ENCODE assay signal across 8 mouse cellular contexts in genomic region chr6:40393213-40393612, GRCm38 (mm10). TPM values are rescaled to one million over a fixed set of nuclear protein-coding genes. Genes with fewer than 3 reads are reported as not detected.
DNase-seq lines count a peak whose midpoint lies in the region; ATAC-seq and TF ChIP-seq lines count a peak whose summit lies in the region.

No protein-coding gene starts in this region.

- no peak for TF ChIP-seq POLR2A in heart, adult 2 months (IDR thresholded peaks at IDR 0.05; ENCODE audit: insufficient read depth, low read depth, low read length)

- H3K27ac ChIP-seq in heart, adult 2 months: no peak overlapping the region
- no peak overlapping the region for H3K27ac ChIP-seq in limb, embryonic 11.5 days (replicated peaks; ENCODE audit: low read depth, low read length)
- no peak overlapping the region for H3K27ac ChIP-seq in midbrain, postnatal 0 days (ENCODE audit: low read depth, low read length)

- H3K4me1 ChIP-seq in heart, adult 2 months (ENCODE audit: control insufficient read depth, insufficient read depth, low read length): no peaks in the 10 kb centered on the region
- H3K4me1 ChIP-seq in limb, embryonic 11.5 days (ENCODE audit: control insufficient read depth, insufficient read depth, low read length): no peaks in the 10 kb centered on the region
- no peaks in the 10 kb centered on the region for H3K4me1 ChIP-seq in midbrain, postnatal 0 days (ENCODE audit: insufficient read depth, low read length)

- 37% methylated on average over 3 of the region's 3 CpGs for WGBS in heart, adult 2 months
- 44% methylated on average over 3 of the region's 3 CpGs for WGBS in limb, embryonic 11.5 days
- 6% methylated on average over 3 of the region's 3 CpGs for WGBS in midbrain, postnatal 0 days

- no peak overlapping the region for H3K4me3 ChIP-seq in heart, adult 2 months
- no peak overlapping the region for H3K4me3 ChIP-seq in limb, embryonic 11.5 days (ENCODE audit: low read depth, low read length)
- H3K4me3 ChIP-seq in midbrain, postnatal 0 days (ENCODE audit: low read depth, low read length): no peak overlapping the region

- DNase-seq in urinary bladder, adult 18-20 months (ENCODE audit: low spot score in 2 of 2): peak; percentile 15 to 20
- no peak for DNase-seq in urinary bladder, postnatal 10 days (ENCODE audit: low spot score)
- DNase-seq in embryo, embryonic 10.5 days (ENCODE audit: low spot score): peak; percentile 87
- peak; percentile 19 to 46 for DNase-seq in heart, adult 2 months
- DNase-seq in kidney, adult 8-10 months: peak; percentile 15 to 50
- DNase-seq in limb, embryonic 11.5 days (ENCODE audit: low spot score): peak; percentile 49
- peak; percentile 97 for DNase-seq in midbrain, postnatal 0 days (ENCODE audit: low spot score)
- peak; percentile 83 for DNase-seq in testis, postnatal 10 days (ENCODE audit: low spot score)

- no peak for ATAC-seq in limb, embryonic 11.5 days (ENCODE audit: insufficient number of reproducible peaks, low FRiP score, low TSS enrichment, low read depth)
- peak; percentile 98 for ATAC-seq in midbrain, postnatal 0 days (ENCODE audit: low FRiP score)

- H3K9ac ChIP-seq in heart, adult 2 months (ENCODE audit: low read depth, low read length): no peak overlapping the region
- H3K9ac ChIP-seq in limb, embryonic 11.5 days (ENCODE audit: low read length): no peak overlapping the region
- no peak overlapping the region for H3K9ac ChIP-seq in midbrain, postnatal 0 days (replicated peaks; ENCODE audit: low read length, poor library complexity, severe bottlenecking)

- no peaks in the 10 kb centered on the region for H3K79me2 ChIP-seq in heart, adult 2 months (replicated peaks; ENCODE audit: control insufficient read depth, insufficient read depth, low read length)

- H3K36me3 ChIP-seq in heart, adult 2 months (ENCODE audit: control insufficient read depth, insufficient read depth, low read length): no peaks in the 10 kb centered on the region
- no peaks in the 10 kb centered on the region for H3K36me3 ChIP-seq in limb, embryonic 11.5 days (ENCODE audit: control insufficient read depth, insufficient read depth, low read length)
- H3K36me3 ChIP-seq in midbrain, postnatal 0 days (ENCODE audit: insufficient read depth, low read length): 0 out of 2 replicates have a peak, but pooled peaks cover 10% of the 10 kb centered on the region

- no peak overlapping the region for H3K4me2 ChIP-seq in limb, embryonic 11.5 days (ENCODE audit: low read depth, severe bottlenecking)
- H3K4me2 ChIP-seq in midbrain, postnatal 0 days (ENCODE audit: low read depth, low read length, poor library complexity, severe bottlenecking): no peak overlapping the region

- TF ChIP-seq CTCF in heart, adult 2 months (IDR thresholded peaks at IDR 0.05): peak; percentile 72
- TF ChIP-seq CTCF in midbrain, postnatal 0 days (IDR thresholded peaks at IDR 0.05): peak; percentile 98

- no peaks in the 10 kb centered on the region for H3K9me3 ChIP-seq in limb, embryonic 11.5 days (ENCODE audit: control insufficient read depth, low read length)
- no peaks in the 10 kb centered on the region for H3K9me3 ChIP-seq in midbrain, postnatal 0 days (ENCODE audit: low read length)

- H3K27me3 ChIP-seq in heart, adult 2 months (ENCODE audit: control insufficient read depth, insufficient read depth, low read length): no peaks in the 10 kb centered on the region
- H3K27me3 ChIP-seq in limb, embryonic 11.5 days (ENCODE audit: control insufficient read depth, insufficient read depth, low read length): no peaks in the 10 kb centered on the region
- no peaks in the 10 kb centered on the region for H3K27me3 ChIP-seq in midbrain, postnatal 0 days (ENCODE audit: insufficient read depth, low read length)

- 0 out of 2 replicates have a peak, but pooled peaks have one; percentile 57 for TF ChIP-seq EP300 in heart, adult 2 months (IDR thresholded peaks at IDR 0.05; ENCODE audit: insufficient read depth, low read depth, low read length)

- intact Hi-C loops in heart, adult 2 months (cut with DNase I): loop anchor here (1.0 kb wide), 1 partner anchor 157 kb away; no protein-coding TSS in a partner anchor

RNA-seq across cellular contexts. Expression of gene E330009J07Rik, which starts 42.7 kb away (rescaled TPM):
- 1 to 10 TPM; 2.5 to 4.5 TPM for total RNA-seq in heart, adult 2 months (2021)
- 1.7 and 3.5 TPM in 2 replicates for polyA plus RNA-seq in heart, adult 2 months (2012; rRNA removed)
- polyA plus RNA-seq in limb, embryonic 11.5 days (2014; fragmentation: Nextera tagmentation; extraction: Ambion mirVana): 12.4 and 14.6 TPM in 2 replicates
- 20.0 and 23.6 TPM in 2 replicates for total RNA-seq in midbrain, postnatal 0 days (2014; rRNA removed)
- 6.7 and 7.8 TPM in 2 replicates for polyA plus RNA-seq in midbrain, postnatal 0 days (2015; fragmentation: Nextera tagmentation; extraction: Ambion mirVana)

RNA-seq across cellular contexts. Expression of gene Wee2, which starts 45.7 kb away (rescaled TPM):
- total RNA-seq in heart, adult 2 months (2021): not detected
- polyA plus RNA-seq in heart, adult 2 months (2012; rRNA removed): not detected in 2 replicates
- 0.07 TPM in 1 of 2 replicates, not detected in the other for polyA plus RNA-seq in limb, embryonic 11.5 days (2014; fragmentation: Nextera tagmentation; extraction: Ambion mirVana)
- 0.16 and 0.38 TPM in 2 replicates for total RNA-seq in midbrain, postnatal 0 days (2014; rRNA removed)
- polyA plus RNA-seq in midbrain, postnatal 0 days (2015; fragmentation: Nextera tagmentation; extraction: Ambion mirVana): 0.14 TPM in 1 of 2 replicates, not detected in the other
